Mouse (Mus musculus) neural tube, embryonic 12.5 days (tissue): ENCODE data around the gene Baiap2. TPM values are rescaled to one million over a fixed set of nuclear protein-coding genes. Genes with fewer than 3 reads are reported as not detected.

Experiments
- ATAC-seq: fragments of 200-750 bp; cut with Nextera tagmentation; 2 replicates; pipeline ENCODE4 v1.8.0; 2017; ENCODE audit warnings: low read depth, mild to moderate bottlenecking, moderate TSS enrichment, moderate library complexity; ENCODE audit not compliant: low FRiP score
- H3K27ac ChIP-seq: fragments of 300-500 bp; sonication (generic); 2 replicates; pipeline ENCODE4 v1.5.1; 2016
- H3K27me3 ChIP-seq: fragments of 300-500 bp; sonication (generic); replicated peaks from 2 replicates; pipeline ENCODE4 v1.6.1; 2016; ENCODE audit warnings: mild to moderate bottlenecking
- H3K36me3 ChIP-seq: fragments of 300-500 bp; sonication (generic); 2 replicates; pipeline ENCODE4 v1.6.1; 2016; ENCODE audit warnings: mild to moderate bottlenecking
- H3K4me1 ChIP-seq: fragments of 300-500 bp; sonication (generic); 2 replicates; pipeline ENCODE4 v1.6.1; 2016
- H3K4me2 ChIP-seq: fragments of 300-500 bp; sonication (generic); replicated peaks from 2 replicates; pipeline ENCODE4 v1.6.1; 2016; ENCODE audit warnings: mild to moderate bottlenecking
- H3K4me3 ChIP-seq: fragments of 300-500 bp; sonication (generic); 2 replicates; pipeline ENCODE4 v1.5.1; 2016
- H3K9ac ChIP-seq: fragments of 300-500 bp; sonication (generic); 2 replicates; pipeline ENCODE4 v1.6.1; 2016; ENCODE audit warnings: mild to moderate bottlenecking
- H3K9me3 ChIP-seq: fragments of 300-500 bp; sonication (generic); 2 replicates; pipeline ENCODE4 v1.6.1; 2016; ENCODE audit warnings: mild to moderate bottlenecking
- WGBS: fragments of 180-500 bp; shearing (Covaris S2); methylation state at CpG from one replicate; pipeline ENCODE4 v1.1.7; 2016; 5-methylcytosine and 5-hydroxymethylcytosine counted together
- polyA plus RNA-seq: library from polyadenylated mRNA; unstranded; fragments of >200 nt; fragmentation: Nextera tagmentation; extraction: Ambion mirVana; gene quantifications from 2 replicates; pipeline ENCODE4 v1.2.1, GENCODE M21; 2016

The Baiap2 gene
- 10.4 and 11.8 TPM in 2 replicates for polyA plus RNA-seq

GRCm38 (mm10) chr11:119942727-119943427 lies at the start of gene Baiap2:
Gene Baiap2 (plus strand): TSS chr11:119942763.
- peaks cover 42% of the 10 kb centered on the region for H3K4me1 ChIP-seq
- no peak within 1 kb of the TSS; the same call in 1 of the 2 replicates for H3K27ac ChIP-seq
- peak within 1 kb of the TSS; percentile 77 for H3K9ac ChIP-seq
- H3K9me3 ChIP-seq = no peaks in the 10 kb centered on the region
- ATAC-seq = peak; percentile 96
- H3K36me3 ChIP-seq = no peaks in the 10 kb centered on the region
- peak within 1 kb of the TSS; percentile 99 for H3K4me2 ChIP-seq
- H3K27me3 ChIP-seq = peaks cover 11% of the 10 kb centered on the region; the same call in 1 of the 2 replicates
- H3K4me3 ChIP-seq = peak within 1 kb of the TSS; percentile 60
- WGBS = under 1% methylated on average over 79 of the region's 79 CpGs

GRCm38 (mm10) chr11:119893667-119894236 lies 48.8 kb upstream of the Baiap2 start:
- Histone ChIP-seq H3K9ac (no peak overlapping the region), H3K27me3 (no peaks in the 10 kb centered on the region), H3K4me2 (no peak overlapping the region), H3K27ac (peak overlapping the region; percentile 62; the same call in 1 of the 2 replicates), H3K4me1 (peaks cover 28% of the 10 kb centered on the region), H3K36me3 (peaks cover 63% of the 10 kb centered on the region), H3K4me3 (no peak overlapping the region), H3K9me3 (no peaks in the 10 kb centered on the region)
- no peak for ATAC-seq
- 32% methylated on average over 10 of the region's 10 CpGs for WGBS

GRCm38 (mm10) chr11:119894634-119895033 lies 47.9 kb upstream of the Baiap2 start:
- H3K27me3 ChIP-seq = no peaks in the 10 kb centered on the region
- 64% methylated on average over 6 of the region's 6 CpGs for WGBS
- H3K27ac ChIP-seq = no peak overlapping the region
- peaks cover 28% of the 10 kb centered on the region for H3K4me1 ChIP-seq
- H3K4me3 ChIP-seq = no peak overlapping the region
- no peak overlapping the region for H3K4me2 ChIP-seq
- peaks cover 54% of the 10 kb centered on the region for H3K36me3 ChIP-seq
- no peaks in the 10 kb centered on the region for H3K9me3 ChIP-seq
- no peak overlapping the region for H3K9ac ChIP-seq
- ATAC-seq = no peak

- H3K4me1 ChIP-seq = peaks cover 28% of the 10 kb centered on the region
- peak; percentile 87 for ATAC-seq
- WGBS = 69% methylated on average over 9 of the region's 9 CpGs
- no peaks in the 10 kb centered on the region for H3K9me3 ChIP-seq
- H3K27me3 ChIP-seq = no peaks in the 10 kb centered on the region
- peaks cover 32% of the 10 kb centered on the region for H3K36me3 ChIP-seq
- H3K4me2 ChIP-seq = no peak overlapping the region
- peak overlapping the region; percentile 33; the same call in 1 of the 2 replicates for H3K27ac ChIP-seq
- H3K9ac ChIP-seq = no peak overlapping the region
- no peak overlapping the region for H3K4me3 ChIP-seq
These were observed 45.5 kb upstream of the Baiap2 start for GRCm38 (mm10) chr11:119897041-119897440.

- Histone ChIP-seq H3K9ac (no peak overlapping the region), H3K4me2 (no peak overlapping the region), H3K9me3 (no peaks in the 10 kb centered on the region), H3K4me1 (peaks cover 24% of the 10 kb centered on the region), H3K4me3 (no peak overlapping the region), H3K27me3 (no peaks in the 10 kb centered on the region), H3K36me3 (peaks cover 27% of the 10 kb centered on the region), H3K27ac (no peak overlapping the region)
- ATAC-seq = no peak
- WGBS = 88% methylated on average over 11 of the region's 11 CpGs
These were observed 43.6 kb upstream of the Baiap2 start for GRCm38 (mm10) chr11:119898976-119899375.

GRCm38 (mm10) chr11:119901174-119901573 lies 41.4 kb upstream of the Baiap2 start:
- no peak overlapping the region for H3K27ac ChIP-seq
- H3K4me3 ChIP-seq = no peak overlapping the region
- peaks cover 19% of the 10 kb centered on the region for H3K4me1 ChIP-seq
- 68% methylated on average over 4 of the region's 4 CpGs for WGBS
- no peak overlapping the region for H3K9ac ChIP-seq
- no peak for ATAC-seq
- peaks cover 16% of the 10 kb centered on the region for H3K36me3 ChIP-seq
- H3K4me2 ChIP-seq = no peak overlapping the region
- no peaks in the 10 kb centered on the region for H3K27me3 ChIP-seq
- no peaks in the 10 kb centered on the region for H3K9me3 ChIP-seq

GRCm38 (mm10) chr11:119902891-119903290 lies 39.7 kb upstream of the Baiap2 start:
- H3K27ac ChIP-seq = no peak overlapping the region
- H3K4me3 ChIP-seq = no peak overlapping the region
- WGBS = 81% methylated on average over 4 of the region's 4 CpGs
- H3K36me3 ChIP-seq = peaks cover 7% of the 10 kb centered on the region
- H3K4me1 ChIP-seq = peaks cover 6% of the 10 kb centered on the region
- H3K9me3 ChIP-seq = no peaks in the 10 kb centered on the region
- no peak overlapping the region for H3K4me2 ChIP-seq
- ATAC-seq = no peak
- H3K27me3 ChIP-seq = no peaks in the 10 kb centered on the region
- H3K9ac ChIP-seq = no peak overlapping the region

GRCm38 (mm10) chr11:119904621-119905286 lies 37.8 kb upstream of the Baiap2 start:
- Histone ChIP-seq H3K9me3 (no peaks in the 10 kb centered on the region), H3K4me3 (no peak overlapping the region), H3K4me1 (peaks cover 4% of the 10 kb centered on the region; the same call in 1 of the 2 replicates), H3K27me3 (no peaks in the 10 kb centered on the region), H3K36me3 (no peaks in the 10 kb centered on the region), H3K9ac (no peak overlapping the region), H3K4me2 (no peak overlapping the region), H3K27ac (no peak overlapping the region)
- ATAC-seq = peak; percentile 76; the same call in 1 of the 2 replicates
- 41% methylated on average over 5 of the region's 5 CpGs for WGBS

- no peaks in the 10 kb centered on the region for H3K27me3 ChIP-seq
- H3K4me1 ChIP-seq = peaks cover 4% of the 10 kb centered on the region; the same call in 1 of the 2 replicates
- H3K4me2 ChIP-seq = no peak overlapping the region
- no peak for ATAC-seq
- no peak overlapping the region for H3K9ac ChIP-seq
- no peaks in the 10 kb centered on the region for H3K36me3 ChIP-seq
- 92% methylated on average over 5 of the region's 5 CpGs for WGBS
- H3K27ac ChIP-seq = no peak overlapping the region
- no peak overlapping the region for H3K4me3 ChIP-seq
- no peaks in the 10 kb centered on the region for H3K9me3 ChIP-seq
These were observed 36.8 kb upstream of the Baiap2 start for GRCm38 (mm10) chr11:119905794-119906193.

- WGBS = 51% methylated on average over 7 of the region's 7 CpGs
These were observed 35.4 kb upstream of the Baiap2 start for GRCm38 (mm10) chr11:119907006-119907650.

GRCm38 (mm10) chr11:119907711-119908110 lies 34.9 kb upstream of the Baiap2 start:
- H3K36me3 ChIP-seq = no peaks in the 10 kb centered on the region
- no peak overlapping the region for H3K27ac ChIP-seq
- 53% methylated on average over 7 of the region's 7 CpGs for WGBS
- H3K4me2 ChIP-seq = no peak overlapping the region
- H3K27me3 ChIP-seq = no peaks in the 10 kb centered on the region
- ATAC-seq = no peak
- peaks cover 4% of the 10 kb centered on the region for H3K4me1 ChIP-seq
- no peak overlapping the region for H3K9ac ChIP-seq
- no peak overlapping the region for H3K4me3 ChIP-seq
- no peaks in the 10 kb centered on the region for H3K9me3 ChIP-seq

More at GRCm38 (mm10) chr11:119907006-119907650, 35.4 kb upstream of the Baiap2 start:
- no peak overlapping the region for H3K9ac ChIP-seq
- peaks cover 4% of the 10 kb centered on the region; the same call in 1 of the 2 replicates for H3K4me1 ChIP-seq
- H3K4me3 ChIP-seq = no peak overlapping the region
- no peaks in the 10 kb centered on the region for H3K9me3 ChIP-seq
- H3K27ac ChIP-seq = no peak overlapping the region
- ATAC-seq = no peak
- no peaks in the 10 kb centered on the region for H3K36me3 ChIP-seq
- no peak overlapping the region for H3K4me2 ChIP-seq
- no peaks in the 10 kb centered on the region for H3K27me3 ChIP-seq

- H3K9me3 ChIP-seq = no peaks in the 10 kb centered on the region
- no peaks in the 10 kb centered on the region for H3K27me3 ChIP-seq
- no peak overlapping the region for H3K9ac ChIP-seq
- H3K27ac ChIP-seq = no peak overlapping the region
- no peak for ATAC-seq
- no peaks in the 10 kb centered on the region for H3K36me3 ChIP-seq
- H3K4me1 ChIP-seq = peaks cover 15% of the 10 kb centered on the region
- WGBS = 0% methylated on average over 5 of the region's 5 CpGs
- H3K4me2 ChIP-seq = peak overlapping the region; percentile 22; the same call in 1 of the 2 replicates
- no peak overlapping the region for H3K4me3 ChIP-seq
These were observed 33.1 kb upstream of the Baiap2 start for GRCm38 (mm10) chr11:119909436-119909835.
